Mouse (Mus musculus): ENCODE data around the gene Abcb4. TPM values are rescaled to one million over a fixed set of nuclear protein-coding genes. Genes with fewer than 3 reads are reported as not detected.
A peak's percentile ranks its signal among the peaks of the same experiment; 100 is the strongest.

Abcb4 gene
- polyA plus RNA-seq, 1 experiment from 2014 or later, result 1.1 TPM

DNA sequence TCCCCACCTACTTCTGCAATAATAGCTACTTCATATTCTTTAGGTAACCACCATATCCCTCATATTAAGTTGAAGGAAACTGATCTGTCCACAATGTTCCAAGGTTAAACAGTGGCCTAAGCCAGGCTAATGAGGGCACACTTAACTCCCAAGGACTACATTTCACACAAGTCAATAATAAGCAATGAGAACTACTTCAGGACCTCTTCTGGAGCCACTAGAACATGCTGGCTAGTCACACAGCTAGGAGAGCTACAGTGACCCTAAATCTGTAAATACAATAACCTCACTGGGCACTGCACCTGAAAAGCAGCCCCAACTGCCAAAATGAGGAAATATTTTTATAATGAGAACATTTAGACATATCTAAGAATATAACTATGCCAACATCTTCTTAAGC is 81.2 kb downstream of the Abcb4 start:
- Histone ChIP-seq H3K9me3 (ENCODE audit: control insufficient read depth, low read length) (no peaks in the 10 kb centered on the region), H3K4me2 (ENCODE audit: low read length) (no peak overlapping the region), H3K9ac (replicated peaks; ENCODE audit: low read length) (no peak overlapping the region), H3K27me3 (ENCODE audit: control insufficient read depth, insufficient read depth, low read length) (no peaks in the 10 kb centered on the region), H3K36me3 (ENCODE audit: control insufficient read depth, insufficient read depth, low read length) (peaks cover 26% of the 10 kb centered on the region), H3K27ac (replicated peaks; ENCODE audit: low read depth, low read length) (no peak overlapping the region), H3K4me3 (replicated peaks; ENCODE audit: low read depth, low read length) (no peak overlapping the region), H3K4me1 (ENCODE audit: control insufficient read depth, insufficient read depth, low read length) (no peaks in the 10 kb centered on the region)
- ATAC-seq (ENCODE audit: low FRiP score, low TSS enrichment), result no peak
- no peak for DNase-seq

GRCm38 (mm10) chr5:8985470-8985869 is 92.0 kb downstream of the Abcb4 start:
- WGBS, result 89% methylated on average over 3 of the region's 3 CpGs
- DNase-seq (no peak), ATAC-seq (ENCODE audit: low FRiP score, low TSS enrichment) (no peak)
- no peak overlapping the region for H3K27ac ChIP-seq (replicated peaks; ENCODE audit: low read depth, low read length)
- no peak overlapping the region for H3K9ac ChIP-seq (replicated peaks; ENCODE audit: low read length)
- no peaks in the 10 kb centered on the region for H3K9me3 ChIP-seq (ENCODE audit: control insufficient read depth, low read length)
- H3K4me2 ChIP-seq (ENCODE audit: low read length), result no peak overlapping the region
- no peak overlapping the region for H3K4me3 ChIP-seq (replicated peaks; ENCODE audit: low read depth, low read length)
- no peaks in the 10 kb centered on the region for H3K27me3 ChIP-seq (ENCODE audit: control insufficient read depth, insufficient read depth, low read length)
- H3K36me3 ChIP-seq (ENCODE audit: control insufficient read depth, insufficient read depth, low read length), result peaks cover 36% of the 10 kb centered on the region
- H3K4me1 ChIP-seq (ENCODE audit: control insufficient read depth, insufficient read depth, low read length), result no peaks in the 10 kb centered on the region

- Histone ChIP-seq H3K27me3 (ENCODE audit: control insufficient read depth, insufficient read depth, low read length) (no peaks in the 10 kb centered on the region), H3K4me2 (ENCODE audit: low read length) (no peak overlapping the region), H3K9ac (replicated peaks; ENCODE audit: low read length) (no peak overlapping the region), H3K36me3 (ENCODE audit: control insufficient read depth, insufficient read depth, low read length) (peaks cover 26% of the 10 kb centered on the region), H3K27ac (replicated peaks; ENCODE audit: low read depth, low read length) (no peak overlapping the region), H3K9me3 (ENCODE audit: control insufficient read depth, low read length) (no peaks in the 10 kb centered on the region), H3K4me3 (replicated peaks; ENCODE audit: low read depth, low read length) (no peak overlapping the region), H3K4me1 (ENCODE audit: control insufficient read depth, insufficient read depth, low read length) (no peaks in the 10 kb centered on the region)
- ATAC-seq (ENCODE audit: low FRiP score, low TSS enrichment) (no peak), DNase-seq (no peak)
- WGBS, result 95% methylated on average over 5 of the region's 5 CpGs
These were observed 94.4 kb downstream of the Abcb4 start for GRCm38 (mm10) chr5:8987925-8988324.

DNA sequence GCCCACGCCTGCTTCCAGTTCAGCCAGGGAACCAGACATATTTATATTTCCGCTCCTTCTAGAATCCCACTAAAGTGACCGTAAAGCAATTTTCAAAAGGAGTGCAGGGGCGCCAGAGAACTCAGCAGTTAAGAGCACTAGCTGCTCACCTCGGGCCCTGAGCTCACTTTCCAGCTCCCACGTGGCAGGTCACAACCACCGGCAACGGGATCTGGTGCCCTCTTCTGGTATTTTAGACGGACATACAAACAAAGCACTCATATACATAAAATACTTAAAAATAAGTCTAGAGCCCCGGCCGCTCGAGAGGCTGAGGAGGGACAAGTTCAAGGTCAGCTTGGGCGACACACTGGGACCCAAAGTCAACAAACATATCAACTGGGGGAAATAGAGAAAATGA is 97.0 kb downstream of the Abcb4 start:
- H3K9ac ChIP-seq (replicated peaks; ENCODE audit: low read length), result no peak overlapping the region
- H3K27ac ChIP-seq (replicated peaks; ENCODE audit: low read depth, low read length), result no peak overlapping the region
- H3K4me1 ChIP-seq (ENCODE audit: control insufficient read depth, insufficient read depth, low read length), result 0 out of 2 replicates have a peak, but pooled peaks cover under 1% of the 10 kb centered on the region
- no peak for ATAC-seq (ENCODE audit: low FRiP score, low TSS enrichment)
- no peaks in the 10 kb centered on the region for H3K9me3 ChIP-seq (ENCODE audit: control insufficient read depth, low read length)
- WGBS, result 90% methylated on average over 13 of the region's 13 CpGs
- no peak overlapping the region for H3K4me2 ChIP-seq (ENCODE audit: low read length)
- H3K4me3 ChIP-seq (replicated peaks; ENCODE audit: low read depth, low read length), result no peak overlapping the region
- DNase-seq, result no peak
- no peaks in the 10 kb centered on the region for H3K27me3 ChIP-seq (ENCODE audit: control insufficient read depth, insufficient read depth, low read length)
- H3K36me3 ChIP-seq (ENCODE audit: control insufficient read depth, insufficient read depth, low read length), result peaks cover 21% of the 10 kb centered on the region

DNA sequence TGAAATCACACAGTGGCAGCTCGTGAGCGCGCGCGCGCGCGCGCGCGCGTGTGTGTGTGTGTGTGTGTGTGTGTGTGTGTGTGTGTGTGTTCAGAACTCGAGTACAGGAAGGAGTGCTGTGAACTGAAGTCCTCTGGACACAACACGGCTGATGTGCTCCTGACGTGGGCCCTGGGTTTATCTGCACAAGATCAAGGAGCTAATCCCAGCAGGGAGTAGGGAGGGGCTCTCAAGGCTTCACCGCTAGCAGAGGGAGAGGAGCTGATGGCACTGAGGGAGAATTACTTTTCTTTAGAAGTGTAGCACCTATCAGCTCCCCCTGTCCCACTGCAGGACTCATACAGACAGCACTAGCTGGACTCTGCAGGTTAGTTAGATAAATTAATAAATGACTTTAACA is 98.1 kb downstream of the Abcb4 start:
- peaks cover 10% of the 10 kb centered on the region; the same call in 1 of the 2 replicates for H3K4me1 ChIP-seq (ENCODE audit: control insufficient read depth, insufficient read depth, low read length)
- 86% methylated on average over 16 of the region's 16 CpGs for WGBS
- H3K4me3 ChIP-seq (replicated peaks; ENCODE audit: low read depth, low read length), result no peak overlapping the region
- peaks cover 18% of the 10 kb centered on the region for H3K36me3 ChIP-seq (ENCODE audit: control insufficient read depth, insufficient read depth, low read length)
- H3K4me2 ChIP-seq (ENCODE audit: low read length), result no peak overlapping the region
- H3K27me3 ChIP-seq (ENCODE audit: control insufficient read depth, insufficient read depth, low read length), result no peaks in the 10 kb centered on the region
- H3K9ac ChIP-seq (replicated peaks; ENCODE audit: low read length), result no peak overlapping the region
- ATAC-seq (ENCODE audit: low FRiP score, low TSS enrichment) (no peak), DNase-seq (no peak)
- H3K9me3 ChIP-seq (ENCODE audit: control insufficient read depth, low read length), result no peaks in the 10 kb centered on the region
- no peak overlapping the region for H3K27ac ChIP-seq (replicated peaks; ENCODE audit: low read depth, low read length)

- Histone ChIP-seq H3K4me2 (ENCODE audit: low read length) (peak overlapping the region; percentile 79), H3K9me3 (ENCODE audit: control insufficient read depth, low read length) (no peaks in the 10 kb centered on the region), H3K4me1 (ENCODE audit: control insufficient read depth, insufficient read depth, low read length) (peaks cover 14% of the 10 kb centered on the region; the same call in 1 of the 2 replicates), H3K9ac (replicated peaks; ENCODE audit: low read length) (peak overlapping the region; percentile 81), H3K4me3 (replicated peaks; ENCODE audit: low read depth, low read length) (peak overlapping the region; percentile 80), H3K36me3 (ENCODE audit: control insufficient read depth, insufficient read depth, low read length) (no peaks in the 10 kb centered on the region), H3K27ac (replicated peaks; ENCODE audit: low read depth, low read length) (no peak overlapping the region), H3K27me3 (ENCODE audit: control insufficient read depth, insufficient read depth, low read length) (no peaks in the 10 kb centered on the region)
- DNase-seq (no peak), ATAC-seq (ENCODE audit: low FRiP score, low TSS enrichment) (no peak)
- 16% methylated on average over 13 of the region's 13 CpGs for WGBS
These were observed 102.6 kb downstream of the Abcb4 start for GRCm38 (mm10) chr5:8995966-8996685.

DNA sequence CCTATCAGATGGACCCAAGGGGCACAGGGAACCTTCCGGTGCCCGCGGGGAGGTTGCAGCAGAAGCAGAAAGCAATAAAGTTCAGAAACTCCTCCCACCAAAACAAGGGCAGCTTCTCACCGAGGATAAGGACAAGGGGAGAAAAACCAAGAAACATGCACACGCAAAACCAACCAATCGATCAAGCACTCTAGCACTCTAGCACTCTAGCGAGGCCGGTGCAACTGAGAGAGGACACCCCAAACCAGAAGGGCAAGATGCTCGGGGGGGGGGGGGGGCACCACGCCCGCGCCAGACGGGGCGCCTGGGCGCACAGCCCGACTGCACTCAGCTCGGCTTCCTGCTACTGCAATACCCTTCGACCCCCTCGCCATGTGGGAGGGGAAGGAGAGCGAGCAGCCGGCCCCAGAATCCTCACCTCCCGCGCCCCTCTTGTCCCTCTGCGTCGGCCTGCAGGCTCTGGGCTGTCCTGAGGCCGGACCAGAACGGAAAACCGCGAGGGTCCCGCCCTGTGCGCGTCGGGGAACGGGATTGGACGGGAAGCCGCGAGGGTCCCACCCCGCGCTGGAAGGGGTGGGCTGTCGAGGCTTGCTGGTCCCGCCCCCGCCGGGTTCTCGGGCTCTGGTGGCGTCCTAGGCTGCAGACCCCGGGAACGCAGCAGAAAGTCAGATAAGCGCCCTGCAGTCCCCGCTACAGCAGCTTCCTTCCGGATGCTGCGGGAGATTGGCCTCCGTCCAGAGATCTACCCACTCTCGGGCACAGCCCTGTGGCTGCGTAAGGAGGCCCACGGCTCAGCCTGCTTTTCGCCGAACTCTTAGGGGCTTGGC is 103.4 kb downstream of the Abcb4 start, which contains the start of gene Crot:
TSS of gene Crot (minus strand) at position 639 of the 827 bp plus-strand sequence.
- ATAC-seq (ENCODE audit: low FRiP score, low TSS enrichment) (peak; percentile 99), DNase-seq (peak; percentile 97)
- no peaks in the 10 kb centered on the region for H3K27me3 ChIP-seq (ENCODE audit: control insufficient read depth, insufficient read depth, low read length)
- no peaks in the 10 kb centered on the region for H3K9me3 ChIP-seq (ENCODE audit: control insufficient read depth, low read length)
- peak within 1 kb of the TSS; percentile 80 for H3K4me3 ChIP-seq (replicated peaks; ENCODE audit: low read depth, low read length)
- peak within 1 kb of the TSS; percentile 88 for H3K27ac ChIP-seq (replicated peaks; ENCODE audit: low read depth, low read length)
- H3K9ac ChIP-seq (replicated peaks; ENCODE audit: low read length), result peak within 1 kb of the TSS; percentile 81
- under 1% methylated on average over 57 of the region's 57 CpGs for WGBS
- H3K36me3 ChIP-seq (ENCODE audit: control insufficient read depth, insufficient read depth, low read length), result no peaks in the 10 kb centered on the region
- H3K4me1 ChIP-seq (ENCODE audit: control insufficient read depth, insufficient read depth, low read length), result peaks cover 14% of the 10 kb centered on the region; the same call in 1 of the 2 replicates
- peak within 1 kb of the TSS; percentile 79 for H3K4me2 ChIP-seq (ENCODE audit: low read length)

GRCm38 (mm10) chr5:8997513-8997895 is 104.0 kb downstream of the Abcb4 start:
- peak; percentile 44 for ATAC-seq (ENCODE audit: low FRiP score, low TSS enrichment)

More at GRCm38 (mm10) chr5:8997513-8997895, 104.0 kb downstream of the Abcb4 start:
- Histone ChIP-seq H3K4me3 (replicated peaks; ENCODE audit: low read depth, low read length) (peak overlapping the region; percentile 80), H3K4me2 (ENCODE audit: low read length) (peak overlapping the region; percentile 79), H3K27me3 (ENCODE audit: control insufficient read depth, insufficient read depth, low read length) (no peaks in the 10 kb centered on the region), H3K9ac (replicated peaks; ENCODE audit: low read length) (peak overlapping the region; percentile 81), H3K27ac (replicated peaks; ENCODE audit: low read depth, low read length) (peak overlapping the region; percentile 88), H3K4me1 (ENCODE audit: control insufficient read depth, insufficient read depth, low read length) (peaks cover 14% of the 10 kb centered on the region; the same call in 1 of the 2 replicates), H3K9me3 (ENCODE audit: control insufficient read depth, low read length) (no peaks in the 10 kb centered on the region), H3K36me3 (ENCODE audit: control insufficient read depth, insufficient read depth, low read length) (no peaks in the 10 kb centered on the region)
- WGBS, result 5% methylated on average over 8 of the region's 8 CpGs
- no peak for DNase-seq
